ENCODE assay signal across 19 mouse cellular contexts in genomic region chr1:177410769-177411348, GRCm38 (mm10). TPM values are rescaled to one million over a fixed set of nuclear protein-coding genes. Genes with fewer than 3 reads are reported as not detected.
A peak's percentile ranks its signal among the peaks of the same experiment; 100 is the strongest.
DNase-seq lines count a peak whose midpoint lies in the region; ATAC-seq and TF ChIP-seq lines count a peak whose summit lies in the region.
"Had no signal": no experiment of that assay in that cellular context is flagged by ENCODE, and none has a peak within 500 bp of the region (broad histone marks: within the 10 kb centered on the region; RNA-seq: fewer than 3 reads in every experiment).

No protein-coding gene starts in this region.

- TF ChIP-seq EP300 in stomach, postnatal 0 days (optimal IDR thresholded peaks at IDR 0.05) = no peak

- peak; percentile 78 for DNase-seq in brain, embryonic 14.5 days (ENCODE audit: low read depth)
- DNase-seq in midbrain, postnatal 0 days (ENCODE audit: low spot score) = no peak
- DNase-seq in Muller cell, postnatal 12 days (ENCODE audit: inconsistent ontology term) = no peak
- DNase-seq in ovary, adult 18-20 months (ENCODE audit: low spot score) = no peak
- DNase-seq in stomach, postnatal 0 days (ENCODE audit: low spot score) = no peak
- DNase-seq: adrenal gland, adult 8-10 months; cerebellum, postnatal 14 days; gastrocnemius, adult 2 months; heart, adult 18-20 months; lung, postnatal 36 days; right cerebral cortex, postnatal 25 days; thymus, postnatal 4 days had no signal

- no peak overlapping the region for H3K9ac ChIP-seq in forebrain, embryonic 13.5 days
- no peak overlapping the region for H3K9ac ChIP-seq in hindbrain, embryonic 16.5 days (ENCODE audit: low read depth, low read length)
- no peak overlapping the region for H3K9ac ChIP-seq in midbrain, postnatal 0 days (replicated peaks; ENCODE audit: low read length, poor library complexity, severe bottlenecking)
- H3K9ac ChIP-seq in stomach, postnatal 0 days (ENCODE audit: low read length) = no peak overlapping the region
- H3K9ac ChIP-seq: heart, embryonic 15.5 days; kidney, embryonic 15.5 days; limb, embryonic 13.5 days; liver, embryonic 15.5 days had no signal

- H3K36me3 ChIP-seq in forebrain, embryonic 13.5 days (ENCODE audit: poor library complexity, severe bottlenecking) = no peaks in the 10 kb centered on the region
- no peaks in the 10 kb centered on the region for H3K36me3 ChIP-seq in hindbrain, embryonic 16.5 days (ENCODE audit: control insufficient read depth, insufficient read depth, low read length)
- no peaks in the 10 kb centered on the region for H3K36me3 ChIP-seq in midbrain, postnatal 0 days (ENCODE audit: insufficient read depth, low read length)
- no peaks in the 10 kb centered on the region for H3K36me3 ChIP-seq in stomach, postnatal 0 days (ENCODE audit: control insufficient read depth, insufficient read depth, low read length)
- H3K36me3 ChIP-seq: heart, embryonic 15.5 days; kidney, embryonic 15.5 days; limb, embryonic 13.5 days; liver, embryonic 15.5 days had no signal

- peak overlapping the region; percentile 41 for H3K4me2 ChIP-seq in forebrain, embryonic 13.5 days
- peak overlapping the region; percentile 46 for H3K4me2 ChIP-seq in hindbrain, embryonic 16.5 days (ENCODE audit: low read length)
- peak overlapping the region; percentile 37; the same call in 1 of the 2 replicates for H3K4me2 ChIP-seq in midbrain, postnatal 0 days (ENCODE audit: low read depth, low read length, poor library complexity, severe bottlenecking)
- no peak overlapping the region for H3K4me2 ChIP-seq in stomach, postnatal 0 days (replicated peaks; ENCODE audit: low read depth)
- H3K4me2 ChIP-seq: heart, embryonic 15.5 days; kidney, embryonic 15.5 days; limb, embryonic 13.5 days; liver, embryonic 15.5 days had no signal

- no peaks in the 10 kb centered on the region for H3K27me3 ChIP-seq in forebrain, embryonic 13.5 days
- H3K27me3 ChIP-seq in hindbrain, embryonic 16.5 days (replicated peaks; ENCODE audit: control insufficient read depth, insufficient read depth, low read length) = no peaks in the 10 kb centered on the region
- H3K27me3 ChIP-seq in midbrain, postnatal 0 days (ENCODE audit: insufficient read depth, low read length) = no peaks in the 10 kb centered on the region
- H3K27me3 ChIP-seq in stomach, postnatal 0 days (ENCODE audit: control insufficient read depth, insufficient read depth, low read length) = no peaks in the 10 kb centered on the region
- H3K27me3 ChIP-seq: heart, embryonic 15.5 days; kidney, embryonic 15.5 days; limb, embryonic 13.5 days; liver, embryonic 15.5 days had no signal

- H3K27ac ChIP-seq in forebrain, embryonic 13.5 days = peak overlapping the region; percentile 51
- no peak overlapping the region for H3K27ac ChIP-seq in hindbrain, embryonic 16.5 days (ENCODE audit: low read depth, low read length)
- H3K27ac ChIP-seq in midbrain, postnatal 0 days (ENCODE audit: low read depth, low read length) = no peak overlapping the region
- H3K27ac ChIP-seq in stomach, postnatal 0 days (replicated peaks) = no peak overlapping the region
- H3K27ac ChIP-seq: gastrocnemius, adult 2 months; heart, embryonic 15.5 days; kidney, embryonic 15.5 days; limb, embryonic 13.5 days; liver, embryonic 15.5 days had no signal

- peaks cover 30% of the 10 kb centered on the region for H3K4me1 ChIP-seq in forebrain, embryonic 13.5 days
- H3K4me1 ChIP-seq in hindbrain, embryonic 16.5 days (ENCODE audit: control insufficient read depth, insufficient read depth, low read depth, low read length) = peaks cover 10% of the 10 kb centered on the region
- peaks cover 4% of the 10 kb centered on the region; the same call in 1 of the 2 replicates for H3K4me1 ChIP-seq in midbrain, postnatal 0 days (ENCODE audit: insufficient read depth, low read length)
- no peaks in the 10 kb centered on the region for H3K4me1 ChIP-seq in stomach, postnatal 0 days (replicated peaks; ENCODE audit: control insufficient read depth, insufficient read depth)
- H3K4me1 ChIP-seq: heart, embryonic 15.5 days; kidney, embryonic 15.5 days; liver, embryonic 15.5 days had no signal

- 25% methylated on average over 7 of the region's 7 CpGs for WGBS in forebrain, embryonic 13.5 days
- 59% methylated on average over 7 of the region's 7 CpGs for WGBS in hindbrain, embryonic 16.5 days
- 58% methylated on average over 7 of the region's 7 CpGs for WGBS in midbrain, postnatal 0 days
- WGBS in stomach, postnatal 0 days = 66% methylated on average over 7 of the region's 7 CpGs

- no peak for TF ChIP-seq POLR2A in brain, embryonic 14.5 days (IDR thresholded peaks at IDR 0.05; ENCODE audit: borderline replicate concordance, extremely low read depth, insufficient read depth, insufficient read length, poor library complexity, severe bottlenecking)

- peak overlapping the region; percentile 3; the same call in 1 of the 2 replicates for H3K4me3 ChIP-seq in forebrain, embryonic 13.5 days
- H3K4me3 ChIP-seq in hindbrain, embryonic 16.5 days (ENCODE audit: low read length) = no peak overlapping the region
- no peak overlapping the region for H3K4me3 ChIP-seq in midbrain, postnatal 0 days (ENCODE audit: low read depth, low read length)
- no peak overlapping the region for H3K4me3 ChIP-seq in stomach, postnatal 0 days (ENCODE audit: low read depth, low read length)
- H3K4me3 ChIP-seq: gastrocnemius, adult 2 months; heart, embryonic 15.5 days; kidney, embryonic 15.5 days; limb, embryonic 13.5 days; liver, embryonic 15.5 days had no signal

- TF ChIP-seq CTCF in brain, embryonic 14.5 days (IDR thresholded peaks at IDR 0.05; ENCODE audit: borderline replicate concordance, extremely low read depth, insufficient read depth, insufficient read length) = no peak
- no peak for TF ChIP-seq CTCF in midbrain, postnatal 0 days (IDR thresholded peaks at IDR 0.05)
- no peak for TF ChIP-seq CTCF in stomach, postnatal 0 days (IDR thresholded peaks at IDR 0.05; ENCODE audit: low read depth)

- ATAC-seq in forebrain, embryonic 13.5 days = peak; percentile 71
- ATAC-seq in hindbrain, embryonic 16.5 days = no peak
- ATAC-seq in midbrain, postnatal 0 days (ENCODE audit: low FRiP score) = no peak
- no peak for ATAC-seq in stomach, postnatal 0 days (ENCODE audit: low FRiP score, low TSS enrichment)
- ATAC-seq: inflammation-experienced regulatory T-cells, adult 6 months had no signal

- no peaks in the 10 kb centered on the region for H3K9me3 ChIP-seq in forebrain, embryonic 13.5 days (replicated peaks)
- H3K9me3 ChIP-seq in hindbrain, embryonic 16.5 days (ENCODE audit: control insufficient read depth, low read length) = no peaks in the 10 kb centered on the region
- no peaks in the 10 kb centered on the region for H3K9me3 ChIP-seq in midbrain, postnatal 0 days (ENCODE audit: low read length)
- H3K9me3 ChIP-seq in stomach, postnatal 0 days (ENCODE audit: control insufficient read depth, low read length) = no peaks in the 10 kb centered on the region
- H3K9me3 ChIP-seq: heart, embryonic 15.5 days; kidney, embryonic 15.5 days; limb, embryonic 13.5 days; liver, embryonic 15.5 days had no signal

RNA-seq across cellular contexts. Expression of gene Zbtb18, which starts 31.3 kb away (rescaled TPM):
- polyA plus RNA-seq in brain, embryonic 14.5 days (2012; rRNA removed) = 55.5 and 56.4 TPM in 2 replicates
- 59.8 and 88.1 TPM in 2 replicates for polyA plus RNA-seq in forebrain, embryonic 13.5 days (2015; fragmentation: Nextera tagmentation; extraction: Ambion mirVana)
- polyA plus RNA-seq in hindbrain, embryonic 16.5 days (2015; fragmentation: Nextera tagmentation; extraction: Ambion mirVana) = 10.5 and 15.4 TPM in 2 replicates
- total RNA-seq in midbrain, postnatal 0 days (2014; rRNA removed) = 24.7 and 56.7 TPM in 2 replicates
- polyA plus RNA-seq in midbrain, postnatal 0 days (2015; fragmentation: Nextera tagmentation; extraction: Ambion mirVana) = 3.5 and 3.6 TPM in 2 replicates
- 1.4 and 1.6 TPM in 2 replicates for polyA plus RNA-seq in stomach, postnatal 0 days (2015; fragmentation: Nextera tagmentation; extraction: Ambion mirVana)
